Mouse (Mus musculus) layer of hippocampus, adult 9-11 months (tissue): ENCODE results near the gene Eno2.
A peak's percentile ranks its signal among the peaks of the same experiment; 100 is the strongest.
"Not testable (repeated sequence)": the region's sequence is repeated elsewhere in the genome, so short reads cannot be mapped to it uniquely, and the experiment has no call there.

ENCODE experiments used
- DNase-seq: peaks from one replicate; pipeline ENCODE4 v3.0.0; 2022

Eno2 gene

DNA sequence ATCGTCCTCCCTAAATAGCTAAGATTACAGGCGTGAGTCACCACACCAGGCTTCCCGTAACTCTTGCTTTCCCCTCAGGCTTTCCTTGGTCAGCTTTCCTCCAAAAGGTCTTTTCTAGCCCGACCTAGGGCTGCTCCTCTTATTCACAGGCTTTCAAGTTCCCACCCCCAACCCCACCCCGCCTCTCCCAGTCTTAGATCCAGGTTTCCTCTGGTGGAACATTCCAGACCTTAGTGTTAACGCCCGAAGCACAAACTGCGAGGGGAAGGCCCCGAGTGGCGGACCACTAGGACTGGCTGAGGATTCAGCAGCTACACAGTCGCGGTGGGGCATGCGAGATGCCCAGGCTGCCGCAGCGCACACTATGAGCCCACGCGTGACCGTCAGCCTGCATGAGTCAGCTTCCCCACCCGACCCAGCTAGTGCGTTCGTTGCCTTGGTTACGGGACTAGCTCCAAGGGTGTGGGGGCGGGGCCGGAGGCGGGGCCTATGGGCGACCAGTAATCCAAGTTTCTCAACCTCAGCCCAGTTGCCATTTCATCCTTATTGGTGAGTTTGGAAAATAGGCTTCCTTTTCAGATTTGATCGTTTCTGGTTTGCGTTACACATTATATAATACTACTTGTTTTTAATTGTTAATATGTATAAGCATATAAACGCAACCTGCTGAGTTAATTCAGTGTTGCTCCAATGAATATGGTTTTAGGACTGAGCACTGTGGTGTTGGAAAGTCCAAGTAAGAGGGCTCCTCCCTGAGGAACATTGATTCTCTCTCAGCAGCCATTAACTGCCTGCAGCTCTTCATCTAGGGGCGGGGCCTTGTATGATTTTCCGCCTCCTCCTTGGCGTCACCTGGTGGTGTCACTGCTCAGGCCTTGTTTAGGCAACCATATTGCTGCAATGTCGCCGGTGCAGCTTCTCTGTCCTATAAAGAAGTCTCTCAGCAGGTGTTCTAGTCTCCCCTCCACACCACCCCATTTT is 36.2 kb upstream of the Eno2 start:
- DNase-seq, result peak; percentile 97

DNA sequence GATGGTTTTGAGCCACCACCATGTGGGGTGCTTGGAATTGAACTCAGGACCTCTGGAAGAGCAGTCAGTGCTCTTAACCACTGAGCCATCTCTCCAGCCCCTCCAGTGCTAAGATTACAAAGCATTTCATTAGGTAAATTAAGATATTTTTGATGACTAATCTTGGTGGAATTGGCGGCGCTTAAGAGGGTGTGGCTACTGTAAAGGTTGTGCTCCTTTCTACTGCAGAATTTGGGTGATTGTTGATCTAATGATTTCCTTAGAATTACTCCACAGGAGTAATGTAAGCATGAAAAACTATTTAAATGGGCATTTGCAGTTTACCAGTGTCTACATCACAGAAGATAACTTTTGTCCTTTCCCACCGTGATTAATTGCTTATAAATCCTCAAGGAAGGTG is 34.9 kb upstream of the Eno2 start:
- no peak for DNase-seq

DNA sequence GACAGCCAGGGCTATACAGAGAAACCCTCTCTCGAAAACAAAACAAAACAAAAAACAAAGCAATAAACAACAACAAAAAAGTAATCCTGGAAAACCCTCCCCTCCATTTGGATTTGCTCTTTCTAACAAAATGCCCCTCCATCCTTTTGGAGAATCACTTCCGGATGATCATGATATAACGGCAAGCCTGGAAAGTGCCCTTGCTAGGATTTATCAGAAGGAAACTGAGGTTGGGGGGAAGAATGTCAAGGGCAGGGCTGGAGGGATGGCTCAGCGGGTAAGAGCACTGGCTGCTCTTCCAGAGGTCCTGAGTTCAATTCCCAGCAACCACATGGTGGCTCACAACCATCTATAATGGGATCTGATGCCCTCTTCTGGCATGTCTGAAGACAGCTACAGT is 34.2 kb upstream of the Eno2 start:
- DNase-seq, result not testable (repeated sequence)

DNA sequence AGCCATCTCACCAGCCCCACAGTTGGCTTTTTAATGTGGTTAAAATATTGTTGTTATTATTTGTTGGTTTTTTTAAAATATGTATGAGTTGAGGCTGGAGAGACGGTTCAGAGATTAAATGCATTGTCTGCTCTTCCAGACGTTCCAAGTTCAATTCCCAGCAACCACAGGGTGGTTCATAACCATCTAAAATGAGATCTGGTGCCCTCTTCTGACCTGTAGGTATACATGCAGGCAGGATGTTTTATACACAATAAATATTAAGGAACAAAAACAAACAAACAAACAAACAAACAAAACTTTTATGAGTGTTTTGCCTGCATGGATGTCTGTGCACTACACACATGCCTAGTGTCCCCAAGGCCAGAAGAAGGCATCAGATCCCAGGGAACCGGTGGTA is 33.6 kb upstream of the Eno2 start:
- DNase-seq, result no peak

DNA sequence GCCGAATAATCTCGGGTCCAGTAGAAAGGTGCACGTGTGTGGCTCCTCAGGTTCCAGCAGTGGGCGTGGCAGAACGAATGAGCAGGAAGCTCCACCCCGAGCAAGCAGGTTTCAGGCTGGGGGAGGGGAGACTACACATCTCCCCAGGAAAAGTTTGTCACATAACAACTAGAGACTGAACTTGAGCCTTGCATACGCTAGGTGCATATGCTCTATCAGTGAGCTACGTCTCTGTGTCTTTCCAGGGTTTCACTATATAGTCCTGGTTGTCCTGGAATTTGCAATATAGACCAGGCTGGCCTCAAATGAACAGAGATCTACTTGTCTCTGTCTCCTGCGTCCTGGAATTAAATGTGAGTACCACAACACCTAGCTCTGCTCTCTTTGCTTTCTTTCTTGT is 32.9 kb upstream of the Eno2 start:
- not testable (repeated sequence) for DNase-seq

DNA sequence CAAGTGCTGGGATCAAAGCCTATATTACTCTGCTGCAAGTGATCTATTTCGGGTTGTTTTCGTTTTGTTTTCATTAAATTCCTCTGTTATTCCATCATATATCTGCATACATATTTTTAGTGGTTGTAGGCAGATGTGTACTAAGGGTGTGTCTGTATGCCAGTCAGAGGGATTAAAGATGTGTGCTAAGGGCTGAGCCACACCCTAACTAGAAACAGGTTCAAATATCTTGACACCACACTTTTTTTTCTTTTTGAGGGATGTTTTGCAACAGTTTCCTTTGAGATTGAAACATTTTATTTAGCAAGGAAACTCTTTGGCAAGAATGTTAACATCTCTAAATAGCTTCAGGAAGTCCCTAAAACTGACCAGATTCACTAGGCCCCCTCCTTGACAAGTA is 26.7 kb upstream of the Eno2 start:
- DNase-seq, result no peak

DNA sequence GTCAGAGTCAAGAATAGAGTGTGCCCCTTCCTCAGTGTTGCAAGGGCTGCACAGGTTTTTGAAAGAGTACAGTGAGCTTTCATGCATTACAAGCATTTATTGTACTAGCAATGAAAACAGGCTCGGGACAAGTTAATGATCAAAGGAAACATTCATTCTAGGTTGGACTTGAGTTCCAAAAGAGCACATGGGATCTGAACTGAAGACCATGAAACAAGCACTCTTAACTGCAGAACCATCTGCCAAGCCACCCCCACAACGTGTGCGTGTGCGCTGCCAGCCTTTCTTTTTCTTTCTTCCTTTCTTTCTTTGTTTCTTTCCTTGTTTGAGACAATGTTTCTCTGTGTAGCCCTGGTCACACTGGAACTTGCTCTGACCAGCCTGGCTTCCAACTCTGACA is 26.3 kb upstream of the Eno2 start:
- no peak for DNase-seq

DNA sequence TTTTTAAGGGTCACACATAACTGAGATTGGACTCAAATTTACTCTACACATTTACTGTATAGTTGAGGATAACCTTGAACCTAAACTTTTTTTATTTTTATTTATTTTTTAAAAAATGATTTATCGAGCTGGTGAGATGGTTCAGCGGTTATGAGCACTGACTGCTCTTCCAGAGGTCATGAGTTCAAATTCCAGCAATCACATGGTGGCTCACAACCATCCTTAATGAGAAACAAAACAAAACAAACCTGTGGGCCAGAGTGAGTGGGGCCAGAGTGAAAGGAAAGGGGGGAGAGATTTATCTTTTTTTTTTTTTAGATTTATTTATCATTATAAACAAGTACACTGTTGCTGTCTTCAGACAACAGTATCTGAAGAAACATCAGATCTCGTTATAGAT is 22.4 kb upstream of the Eno2 start:
- DNase-seq, result no peak

DNA sequence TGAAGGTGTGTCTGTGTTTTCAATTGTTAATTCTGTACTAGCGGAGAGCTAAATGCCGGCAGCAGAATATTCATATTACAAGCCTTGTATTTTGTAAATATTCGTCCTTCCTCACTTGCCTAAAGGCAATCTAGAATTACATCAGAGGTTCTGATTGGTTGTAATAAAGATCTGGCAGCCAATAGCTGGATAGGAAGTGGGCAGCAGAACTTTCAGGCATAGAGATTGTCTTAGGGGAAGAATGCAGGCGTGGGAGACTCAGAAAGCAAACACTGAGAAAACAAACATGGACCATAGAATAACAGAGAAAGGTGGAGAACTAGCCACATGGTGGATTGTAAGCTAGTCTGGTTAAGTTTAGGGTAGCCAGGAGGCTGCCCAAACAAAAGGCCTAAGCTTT is 20.6 kb upstream of the Eno2 start:
- no peak for DNase-seq

DNA sequence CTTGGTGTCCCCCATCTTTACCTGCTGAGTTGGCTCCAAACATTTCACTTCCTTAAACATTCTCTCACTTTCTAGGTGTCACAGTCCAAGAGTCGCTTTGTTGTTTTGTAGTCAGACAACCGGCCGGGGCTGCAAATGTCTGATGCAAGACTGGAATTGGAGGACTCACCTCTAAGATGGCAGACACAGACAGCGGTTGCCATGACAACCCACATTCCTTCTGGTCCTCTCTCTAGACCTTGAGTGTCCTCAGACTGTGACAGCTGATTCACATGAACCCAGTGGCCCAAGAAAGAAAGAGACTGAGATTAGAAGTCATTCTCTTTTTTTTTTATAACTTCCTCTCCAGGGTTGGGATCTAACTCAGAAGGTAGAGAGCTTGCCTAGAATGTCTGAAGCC is 20.0 kb upstream of the Eno2 start:
- DNase-seq, result no peak

DNA sequence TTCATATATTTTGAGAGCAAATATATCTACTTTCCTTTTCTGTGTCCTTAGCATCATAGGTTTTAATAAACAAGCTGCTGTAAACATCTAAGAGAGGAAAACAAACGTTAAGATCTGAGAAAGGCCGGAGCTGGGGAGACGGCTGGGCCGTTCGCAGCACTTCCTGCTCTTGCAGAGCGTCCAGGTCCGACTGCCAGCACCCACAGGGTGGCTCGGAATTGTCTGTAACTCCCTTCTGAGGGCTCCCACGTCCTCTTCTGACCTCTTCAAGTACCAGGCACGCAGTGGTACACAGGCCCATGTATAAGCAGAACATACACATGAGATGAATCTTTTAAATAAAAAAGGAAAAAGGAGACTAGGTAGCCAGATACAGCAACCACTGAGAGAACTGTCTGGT is 18.2 kb upstream of the Eno2 start:
- DNase-seq, result no peak

DNA sequence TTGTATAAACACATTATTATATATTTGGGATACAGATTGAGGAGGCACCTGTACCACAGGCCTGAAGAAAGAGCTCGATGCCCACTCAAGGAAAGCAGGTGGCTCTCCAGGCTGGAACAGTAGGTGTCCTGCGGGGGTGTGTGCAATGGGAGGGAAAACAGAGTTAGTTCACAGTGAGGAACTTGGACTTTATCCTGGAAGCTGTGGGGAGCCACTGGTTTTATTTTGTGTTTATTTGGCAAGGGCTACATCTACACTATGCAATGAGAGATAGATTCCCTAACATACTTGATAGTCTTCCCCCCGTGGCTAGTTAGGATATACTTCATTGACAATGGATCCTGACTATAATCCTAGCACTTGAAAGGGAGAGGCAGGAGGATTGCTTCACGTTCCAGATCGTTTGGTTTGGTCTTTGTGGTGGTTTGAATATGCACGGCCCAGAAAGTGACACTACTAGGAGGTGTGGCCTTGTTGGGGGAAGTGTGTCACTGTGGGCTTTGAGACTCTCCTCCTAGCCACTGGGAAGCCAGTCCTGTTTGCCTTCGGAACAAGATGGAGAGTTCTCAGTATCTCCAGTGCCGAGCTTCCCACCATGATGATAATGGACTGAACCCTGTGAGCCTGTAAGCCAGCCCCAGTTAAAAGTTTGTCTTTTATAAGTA is 17.4 kb upstream of the Eno2 start:
- no peak for DNase-seq

DNA sequence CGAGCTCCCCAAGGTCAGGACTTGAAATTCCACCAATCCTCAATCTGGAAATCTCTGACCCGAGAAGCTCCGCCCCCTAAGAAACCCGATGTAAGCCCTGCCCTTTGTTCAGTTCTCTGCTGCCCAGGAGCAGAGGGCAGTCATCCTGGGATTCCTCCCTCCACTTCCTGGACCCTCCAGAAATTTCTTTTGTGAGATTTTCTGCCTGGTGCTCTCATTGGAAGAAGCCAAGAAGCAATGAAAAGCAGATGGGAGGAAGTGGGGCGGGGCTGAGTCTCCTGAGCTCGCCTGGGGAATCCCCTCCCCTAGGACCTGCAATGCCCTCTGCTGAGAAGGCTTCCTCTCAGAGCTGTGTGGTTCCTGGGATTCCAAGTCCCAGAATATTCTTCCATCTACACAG is 13.0 kb upstream of the Eno2 start:
- DNase-seq, result no peak

DNA sequence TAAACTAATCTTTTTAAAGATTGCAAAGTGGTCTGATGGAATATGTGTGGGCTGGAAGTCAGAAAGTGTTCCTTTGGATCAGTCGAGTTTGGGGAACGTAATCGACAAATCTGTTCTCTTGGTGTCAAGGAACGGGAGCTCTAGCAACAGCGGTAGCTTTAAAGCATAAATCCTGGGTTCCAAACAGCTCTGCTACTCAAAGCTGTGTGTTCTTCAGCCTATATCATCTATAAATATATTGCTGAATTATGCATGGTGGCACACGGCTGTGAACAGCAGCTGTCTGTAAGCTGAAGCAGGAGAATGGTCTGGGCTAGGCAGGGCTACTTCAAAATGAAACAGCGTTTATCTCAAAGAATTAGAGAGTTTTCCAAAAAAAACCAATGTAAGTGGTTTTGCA is 11.4 kb upstream of the Eno2 start:
- DNase-seq, result no peak

DNA sequence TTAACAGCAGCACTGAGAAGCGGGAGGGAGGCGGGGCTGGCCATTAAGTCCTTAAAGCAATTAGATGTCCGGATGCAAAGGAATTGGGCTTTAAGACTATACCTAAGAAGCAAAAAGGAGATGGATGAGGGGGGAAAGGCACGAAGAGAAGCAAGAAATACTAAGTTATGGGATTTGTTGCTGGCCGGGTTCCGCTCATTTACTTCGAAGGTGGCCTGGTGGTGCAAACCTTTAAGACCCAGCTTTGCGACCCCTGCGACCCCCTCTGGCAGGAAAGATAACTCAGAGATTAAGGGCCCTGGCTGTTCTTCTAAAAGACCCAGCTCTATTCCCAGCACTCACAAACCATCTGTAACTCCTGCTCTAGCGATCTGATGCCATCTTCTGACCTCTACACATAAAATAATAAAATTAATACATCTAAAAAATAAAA is 10.5 kb upstream of the Eno2 start:
- no peak for DNase-seq

DNA sequence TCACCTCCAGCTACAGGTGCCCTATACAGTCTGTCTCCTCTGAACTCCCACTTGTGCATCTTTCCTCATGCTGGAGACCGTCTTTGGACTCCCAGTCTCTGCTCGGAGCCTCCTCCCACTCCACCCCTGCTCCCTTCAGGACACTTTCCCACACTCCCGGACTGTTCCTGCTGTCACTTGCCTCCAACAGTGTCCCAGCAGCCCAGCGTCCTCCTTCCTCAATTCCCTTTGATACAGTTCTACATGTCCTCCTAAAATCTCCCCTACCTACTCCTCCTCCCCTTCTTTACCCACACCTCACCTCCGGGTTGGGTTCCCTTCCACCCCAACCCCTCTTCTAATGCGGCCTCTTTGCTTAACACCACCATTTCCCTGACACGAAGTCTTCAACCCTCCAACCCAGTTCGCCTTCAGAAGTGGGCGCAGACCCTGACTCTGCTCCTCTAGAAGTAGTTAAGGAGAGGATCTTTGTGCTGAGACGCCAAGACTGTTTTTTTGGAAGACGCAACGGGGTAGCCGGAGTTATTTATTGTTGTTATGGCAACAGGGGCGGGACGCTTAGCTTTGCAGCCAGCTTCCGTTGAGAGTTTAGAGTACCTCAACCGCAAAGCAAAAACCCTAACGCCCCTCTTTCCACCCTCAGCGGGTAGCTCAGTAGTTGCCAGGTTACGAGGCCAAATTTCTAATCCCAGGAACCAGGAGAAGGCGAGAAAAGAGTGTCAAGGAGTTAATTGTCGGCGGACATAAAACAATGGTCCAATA is 9.9 kb upstream of the Eno2 start, which contains the start of gene Lrrc23:
Gene Lrrc23 (minus strand): TSS at position 506 of the 762 bp plus-strand sequence.
- DNase-seq, result no peak

DNA sequence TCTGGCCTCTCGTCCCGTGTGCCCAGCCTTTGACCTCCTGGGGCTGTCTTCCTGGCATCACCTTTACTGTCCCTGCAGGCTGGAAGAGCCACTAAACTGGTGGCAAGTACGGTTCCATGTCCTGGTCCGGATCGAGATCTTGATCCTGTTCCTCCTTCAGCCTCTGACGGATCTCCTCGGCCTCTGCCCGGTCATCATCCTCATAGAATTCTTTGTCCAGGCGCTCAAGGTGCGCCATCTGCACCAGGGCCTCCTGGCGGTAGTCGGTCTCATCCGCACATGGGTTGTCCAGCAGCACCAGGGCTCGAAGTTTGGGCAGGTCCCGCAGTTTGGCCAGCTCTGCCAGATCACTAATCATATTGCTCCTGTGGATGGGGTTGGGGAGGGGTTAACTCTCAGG is 1.0 kb upstream of the Eno2 start:
- DNase-seq, result no peak

DNA sequence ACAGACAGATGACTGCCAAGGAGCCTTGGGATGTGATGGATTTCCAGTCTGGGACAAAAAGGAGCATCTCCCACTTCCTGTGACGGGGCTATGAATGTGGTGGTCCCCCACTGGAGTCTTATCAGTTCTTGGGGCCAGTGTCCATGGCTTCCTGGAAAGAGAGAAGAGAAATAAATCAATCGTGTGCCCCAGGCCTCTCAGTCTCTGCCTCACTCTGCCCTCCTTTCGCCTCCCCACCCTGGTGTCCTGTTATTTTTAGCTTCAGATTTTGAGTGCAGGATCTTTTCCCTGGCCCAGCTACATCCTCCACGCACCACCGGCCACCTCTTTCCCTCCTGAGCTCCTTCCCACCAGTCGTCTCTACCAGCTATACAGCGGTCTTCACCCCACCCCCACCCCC is 540 bp upstream of the Eno2 start:
- no peak for DNase-seq

DNA sequence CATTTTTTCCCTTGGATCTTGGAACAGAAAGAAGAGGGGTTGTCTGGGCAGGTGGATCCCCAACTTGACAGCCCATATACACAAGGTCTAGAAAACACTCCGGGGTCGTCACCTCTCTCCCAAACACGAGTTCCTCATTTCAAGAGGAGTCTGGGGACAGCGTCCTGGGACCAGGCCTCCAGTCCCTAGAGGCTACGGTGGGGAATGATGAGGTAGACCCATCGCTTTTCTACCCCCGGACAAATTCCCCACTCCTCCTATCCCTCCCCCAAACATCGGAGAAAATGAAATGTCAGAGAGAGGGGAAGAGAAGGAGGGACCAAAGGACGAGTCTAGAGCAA is 799 bp downstream of the Eno2 start:
- no peak for DNase-seq

DNA sequence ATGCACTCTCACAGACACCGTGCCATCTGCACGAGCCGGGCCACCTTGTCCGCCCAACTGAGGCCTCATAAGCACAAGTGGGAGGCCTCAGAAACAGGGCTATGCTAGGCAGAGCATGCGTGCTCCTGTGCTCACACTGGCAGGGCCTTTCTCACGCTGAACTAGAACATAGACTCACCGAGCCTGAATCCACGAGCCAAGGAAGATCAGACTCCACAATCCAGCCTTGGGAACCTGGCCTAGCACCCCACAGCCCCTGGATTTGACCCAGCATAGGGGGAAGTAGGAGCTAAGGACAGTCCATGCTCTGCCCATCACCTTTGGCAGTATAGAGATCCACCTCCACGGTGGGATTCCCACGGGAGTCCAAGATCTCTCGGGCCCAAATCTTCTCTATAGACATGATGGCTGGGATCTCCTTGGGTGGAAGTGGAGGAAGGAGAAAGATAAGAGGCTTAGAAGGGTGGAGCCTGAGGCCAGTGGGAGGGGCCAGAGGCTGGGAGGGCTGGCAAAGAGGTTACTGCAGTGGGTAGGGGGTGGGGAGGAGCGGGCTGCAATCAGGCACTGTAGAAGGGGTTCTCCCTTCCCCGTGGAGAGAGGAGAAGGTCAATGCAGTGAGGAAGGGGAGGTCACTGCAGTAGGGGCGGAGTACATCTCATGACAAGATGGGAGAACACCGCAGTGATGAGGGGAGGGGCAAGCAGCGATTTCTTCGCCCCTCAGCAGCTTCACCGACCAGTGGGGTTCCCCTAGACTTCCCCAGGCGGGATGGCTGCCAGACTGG is 1.4 kb downstream of the Eno2 start:
- DNase-seq, result peak; percentile 72

DNA sequence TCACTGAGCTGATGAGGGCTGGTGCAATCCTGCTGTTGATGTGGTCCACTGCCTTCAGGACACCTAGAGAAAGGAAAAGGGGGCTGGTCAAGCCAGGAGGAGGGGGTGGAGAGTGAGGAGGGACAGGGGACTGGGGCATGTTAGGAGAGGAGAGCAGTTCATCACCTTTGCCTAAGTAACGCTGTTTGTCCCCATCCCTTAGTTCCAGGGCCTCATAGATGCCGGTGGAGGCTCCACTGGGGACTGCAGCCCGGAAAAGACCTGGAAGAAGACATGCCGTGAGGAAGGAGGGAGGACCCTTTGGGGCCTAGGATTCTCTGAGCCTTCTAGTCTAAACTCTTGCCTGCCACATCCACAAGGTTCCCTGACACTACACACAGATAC is 1.9 kb downstream of the Eno2 start:
- DNase-seq, result no peak

DNA sequence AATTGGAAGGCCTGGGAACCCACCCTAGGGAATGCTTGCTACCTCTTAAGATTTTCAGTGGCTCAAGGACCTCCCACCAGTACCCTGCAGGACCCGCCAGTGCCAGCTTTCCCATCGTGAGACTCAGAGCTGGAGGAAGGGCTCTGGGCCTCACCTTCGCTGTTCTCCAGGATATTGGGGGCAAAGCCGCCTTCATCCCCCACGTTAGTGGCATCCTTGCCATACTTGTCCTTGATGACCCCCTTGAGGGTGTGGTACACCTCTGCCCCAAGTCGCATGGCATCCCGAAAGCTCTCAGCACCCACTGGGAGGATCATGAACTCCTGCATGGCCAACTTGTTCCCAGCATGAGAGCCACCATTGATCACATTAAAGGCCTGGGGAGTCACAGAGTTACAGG is 3.5 kb downstream of the Eno2 start:
- DNase-seq, result no peak

DNA sequence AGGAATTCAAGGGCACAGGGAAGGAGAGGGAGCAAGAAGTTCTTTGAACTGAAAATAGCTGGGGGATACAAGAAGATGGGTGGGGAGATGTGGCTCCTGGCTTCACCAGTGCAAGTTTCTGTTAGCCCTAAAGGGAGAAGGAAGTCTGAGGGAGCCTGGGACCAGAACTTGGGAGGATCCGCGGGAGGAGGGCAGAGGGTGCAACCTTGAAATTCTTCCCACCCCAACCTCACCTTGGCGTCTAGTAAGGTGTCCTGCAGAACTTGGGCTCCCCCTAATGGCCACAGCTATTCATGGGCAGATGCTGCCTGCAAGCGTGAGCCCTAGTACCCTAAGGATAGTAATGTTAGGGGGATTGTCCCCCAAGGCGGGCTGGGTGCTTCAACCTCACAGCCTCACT is 10.2 kb downstream of the Eno2 start:
- peak; percentile 86 for DNase-seq
